Mouse (Mus musculus): ENCODE data around the gene 4930556J24Rik. TPM values are rescaled to one million over a fixed set of nuclear protein-coding genes. Genes with fewer than 3 reads are reported as not detected.

The 4930556J24Rik gene
- total and polyA plus RNA-seq, 3 experiments, result 0.16 TPM; not detected in 2

GRCm38 (mm10) chr11:3981536-3981935 is 5.0 kb upstream of the 4930556J24Rik start:
- Histone ChIP-seq H3K4me3 (ENCODE audit: low read depth, low read length) (no peak overlapping the region), H3K4me1 (ENCODE audit: insufficient read depth, low read depth, low read length) (no peaks in the 10 kb centered on the region), H3K9me3 (replicated peaks) (no peaks in the 10 kb centered on the region), H3K36me3 (replicated peaks) (peaks cover 65% of the 10 kb centered on the region), H3K27me3 (ENCODE audit: insufficient read depth, low read length) (peaks cover 6% of the 10 kb centered on the region; the same call in 1 of the 2 replicates)
- ATAC-seq (ENCODE audit: extremely low read depth, insufficient number of reproducible peaks, low FRiP score, poor library complexity, severe bottlenecking), result no peak
- TF ChIP-seq POLR2AphosphoS5 (IDR thresholded peaks at IDR 0.05; ENCODE audit: insufficient replicate concordance, low read depth, low read length) (no peak), GATA2 (IDR thresholded peaks at IDR 0.05; ENCODE audit: borderline replicate concordance, low read depth, low read length) (no peak), TAL1 (conservative IDR thresholded peaks at IDR 0.05; ENCODE audit: low read depth, low read length) (no peak), CTCF (IDR thresholded peaks at IDR 0.05; ENCODE audit: low read depth, low read length) (no peak), GATA1 (IDR thresholded peaks at IDR 0.05; ENCODE audit: borderline replicate concordance, low read length) (no peak)
- DNase-seq (ENCODE audit: low spot score), result no peak

- no peak for TF ChIP-seq POLR2AphosphoS5 (IDR thresholded peaks at IDR 0.05; ENCODE audit: insufficient replicate concordance, low read depth, low read length)
- no peak for TF ChIP-seq TAL1 (conservative IDR thresholded peaks at IDR 0.05; ENCODE audit: low read depth, low read length)
- no peak for TF ChIP-seq CTCF (IDR thresholded peaks at IDR 0.05; ENCODE audit: low read depth, low read length)
- TF ChIP-seq GATA2 (IDR thresholded peaks at IDR 0.05; ENCODE audit: borderline replicate concordance, low read depth, low read length), result no peak
- no peak for TF ChIP-seq GATA1 (IDR thresholded peaks at IDR 0.05; ENCODE audit: borderline replicate concordance, low read length)
- DNase-seq (ENCODE audit: low spot score) (no peak), ATAC-seq (ENCODE audit: extremely low read depth, insufficient number of reproducible peaks, low FRiP score, poor library complexity, severe bottlenecking) (no peak)
- H3K9me3 ChIP-seq (replicated peaks), result no peaks in the 10 kb centered on the region
- no peaks in the 10 kb centered on the region for H3K4me1 ChIP-seq (ENCODE audit: insufficient read depth, low read depth, low read length)
- H3K4me3 ChIP-seq (ENCODE audit: low read depth, low read length), result no peak overlapping the region
- no peaks in the 10 kb centered on the region for H3K27me3 ChIP-seq (ENCODE audit: insufficient read depth, low read length)
- peaks cover 96% of the 10 kb centered on the region for H3K36me3 ChIP-seq (replicated peaks)
These were observed 1.8 kb upstream of the 4930556J24Rik start for GRCm38 (mm10) chr11:3978421-3978820.

GRCm38 (mm10) chr11:3974311-3974710 is 2.3 kb downstream of the 4930556J24Rik start:
- Histone ChIP-seq H3K4me3 (ENCODE audit: low read depth, low read length) (no peak overlapping the region), H3K4me1 (ENCODE audit: insufficient read depth, low read depth, low read length) (peaks cover 6% of the 10 kb centered on the region; the same call in 1 of the 2 replicates), H3K36me3 (replicated peaks) (peaks cover 100% of the 10 kb centered on the region), H3K9me3 (replicated peaks) (no peaks in the 10 kb centered on the region), H3K27me3 (ENCODE audit: insufficient read depth, low read length) (no peaks in the 10 kb centered on the region)
- TF ChIP-seq TAL1 (conservative IDR thresholded peaks at IDR 0.05; ENCODE audit: low read depth, low read length) (no peak), CTCF (IDR thresholded peaks at IDR 0.05; ENCODE audit: low read depth, low read length) (no peak), GATA2 (IDR thresholded peaks at IDR 0.05; ENCODE audit: borderline replicate concordance, low read depth, low read length) (no peak), POLR2AphosphoS5 (IDR thresholded peaks at IDR 0.05; ENCODE audit: insufficient replicate concordance, low read depth, low read length) (no peak), GATA1 (IDR thresholded peaks at IDR 0.05; ENCODE audit: borderline replicate concordance, low read length) (no peak)
- ATAC-seq (ENCODE audit: extremely low read depth, insufficient number of reproducible peaks, low FRiP score, poor library complexity, severe bottlenecking) (no peak; the same call in 1 of the 2 replicates), DNase-seq (ENCODE audit: low spot score) (no peak)

GRCm38 (mm10) chr11:3973081-3973480 is 3.5 kb downstream of the 4930556J24Rik start:
- Histone ChIP-seq H3K36me3 (replicated peaks) (peaks cover 99% of the 10 kb centered on the region), H3K4me1 (ENCODE audit: insufficient read depth, low read depth, low read length) (peaks cover 9% of the 10 kb centered on the region), H3K4me3 (ENCODE audit: low read depth, low read length) (no peak overlapping the region), H3K27me3 (ENCODE audit: insufficient read depth, low read length) (no peaks in the 10 kb centered on the region), H3K9me3 (replicated peaks) (no peaks in the 10 kb centered on the region)
- no peak for DNase-seq (ENCODE audit: low spot score)
- TF ChIP-seq GATA2 (IDR thresholded peaks at IDR 0.05; ENCODE audit: borderline replicate concordance, low read depth, low read length), result no peak
- TF ChIP-seq POLR2AphosphoS5 (IDR thresholded peaks at IDR 0.05; ENCODE audit: insufficient replicate concordance, low read depth, low read length), result no peak
- TF ChIP-seq TAL1 (conservative IDR thresholded peaks at IDR 0.05; ENCODE audit: low read depth, low read length), result no peak
- TF ChIP-seq CTCF (IDR thresholded peaks at IDR 0.05; ENCODE audit: low read depth, low read length), result no peak
- TF ChIP-seq GATA1 (IDR thresholded peaks at IDR 0.05; ENCODE audit: borderline replicate concordance, low read length), result no peak
- no peak for ATAC-seq (ENCODE audit: extremely low read depth, insufficient number of reproducible peaks, low FRiP score, poor library complexity, severe bottlenecking)

GRCm38 (mm10) chr11:3970361-3970760 is 6.2 kb downstream of the 4930556J24Rik start:
- Histone ChIP-seq H3K36me3 (replicated peaks) (peaks cover 97% of the 10 kb centered on the region), H3K4me3 (ENCODE audit: low read depth, low read length) (no peak overlapping the region), H3K4me1 (ENCODE audit: insufficient read depth, low read depth, low read length) (peaks cover 30% of the 10 kb centered on the region), H3K27me3 (ENCODE audit: insufficient read depth, low read length) (no peaks in the 10 kb centered on the region), H3K9me3 (replicated peaks) (no peaks in the 10 kb centered on the region)
- TF ChIP-seq GATA1 (IDR thresholded peaks at IDR 0.05; ENCODE audit: borderline replicate concordance, low read length) (no peak), POLR2AphosphoS5 (IDR thresholded peaks at IDR 0.05; ENCODE audit: insufficient replicate concordance, low read depth, low read length) (no peak), GATA2 (IDR thresholded peaks at IDR 0.05; ENCODE audit: borderline replicate concordance, low read depth, low read length) (no peak), CTCF (IDR thresholded peaks at IDR 0.05; ENCODE audit: low read depth, low read length) (no peak), TAL1 (conservative IDR thresholded peaks at IDR 0.05; ENCODE audit: low read depth, low read length) (no peak)
- no peak for DNase-seq (ENCODE audit: low spot score)
- ATAC-seq (ENCODE audit: extremely low read depth, insufficient number of reproducible peaks, low FRiP score, poor library complexity, severe bottlenecking), result no peak

- no peak for ATAC-seq (ENCODE audit: extremely low read depth, insufficient number of reproducible peaks, low FRiP score, poor library complexity, severe bottlenecking)
- Histone ChIP-seq H3K4me1 (ENCODE audit: insufficient read depth, low read depth, low read length) (peaks cover 33% of the 10 kb centered on the region), H3K36me3 (replicated peaks) (peaks cover 92% of the 10 kb centered on the region), H3K27me3 (ENCODE audit: insufficient read depth, low read length) (no peaks in the 10 kb centered on the region), H3K4me3 (ENCODE audit: low read depth, low read length) (no peak overlapping the region), H3K9me3 (replicated peaks) (no peaks in the 10 kb centered on the region)
- TF ChIP-seq GATA1 (IDR thresholded peaks at IDR 0.05; ENCODE audit: borderline replicate concordance, low read length) (no peak), CTCF (IDR thresholded peaks at IDR 0.05; ENCODE audit: low read depth, low read length) (no peak), POLR2AphosphoS5 (IDR thresholded peaks at IDR 0.05; ENCODE audit: insufficient replicate concordance, low read depth, low read length) (no peak), GATA2 (IDR thresholded peaks at IDR 0.05; ENCODE audit: borderline replicate concordance, low read depth, low read length) (no peak), TAL1 (conservative IDR thresholded peaks at IDR 0.05; ENCODE audit: low read depth, low read length) (no peak)
- no peak for DNase-seq (ENCODE audit: low spot score)
These were observed 6.7 kb downstream of the 4930556J24Rik start for GRCm38 (mm10) chr11:3969837-3970236.

Measured in G1E (cell line).